Mouse (Mus musculus) C2C12 (cell line): ENCODE measurements at regions not wholly inside any gene's neighbourhood (a gene's known extent, or its start where the extent isn't known, plus 50 kb on each side); places are given as distances from the start of the nearest gene placed in this dataset.

Source experiments
- H3K27me3 ChIP-seq: one replicate; pipeline ENCODE4 v1.6.1; 2011; ENCODE audit not compliant: control insufficient read depth, insufficient read depth, insufficient read length
- H3K36me3 ChIP-seq: one replicate; pipeline ENCODE4 v1.6.1; 2011; ENCODE audit not compliant: control insufficient read depth, insufficient read depth
- H3K4me3 ChIP-seq: one replicate; pipeline ENCODE4 v1.5.1; 2011; ENCODE audit warnings: mild to moderate bottlenecking, control low read depth; ENCODE audit not compliant: poor library complexity, insufficient read depth, severe bottlenecking
- H3K79me2 ChIP-seq: one replicate; pipeline ENCODE4 v1.6.1; 2011; ENCODE audit not compliant: control insufficient read depth, insufficient read depth
- H3K79me3 ChIP-seq: one replicate; pipeline ENCODE4 v1.6.1; 2011; ENCODE audit warnings: low read depth, control low read depth
- H3ac ChIP-seq: one replicate; pipeline ENCODE3; 2011; ENCODE audit warnings: low read depth; ENCODE audit not compliant: control insufficient read depth, insufficient read length
- CEBPB ChIP-seq: IDR thresholded peaks from one replicate; pipeline ENCODE4 v1.6.1; 2011; ENCODE audit warnings: low read depth, mild to moderate bottlenecking, control low read depth, moderate library complexity
- CTCF ChIP-seq: IDR thresholded peaks from one replicate; pipeline ENCODE4 v1.5.1; 2011; ENCODE audit not compliant: control insufficient read depth, insufficient read depth, insufficient read length
- FOSL1 ChIP-seq: IDR thresholded peaks from one replicate; pipeline ENCODE4 v1.8.0; 2011; ENCODE audit warnings: mild to moderate bottlenecking, low read length; ENCODE audit not compliant: poor library complexity, insufficient read depth, severe bottlenecking
- MAX ChIP-seq: IDR thresholded peaks from one replicate; pipeline ENCODE4 v1.6.1; 2011; ENCODE audit warnings: mild to moderate bottlenecking, control low read depth
- MYOD1 ChIP-seq: IDR thresholded peaks from one replicate; pipeline ENCODE4 v1.6.1; 2011; ENCODE audit warnings: low read depth; ENCODE audit not compliant: control insufficient read depth, insufficient read length
- MYOG ChIP-seq: IDR thresholded peaks from one replicate; pipeline ENCODE4 v1.6.1; 2011; ENCODE audit not compliant: control insufficient read depth, insufficient read length; ENCODE audit errors: extremely low read depth
- USF1 ChIP-seq: IDR thresholded peaks from one replicate; pipeline ENCODE4 v1.6.1; 2011; ENCODE audit warnings: low read depth, mild to moderate bottlenecking, control low read depth, moderate library complexity

- TF ChIP-seq MYOG = no peak
- TF ChIP-seq USF1 = no peak
- no peak for TF ChIP-seq CEBPB
- TF ChIP-seq MAX = no peak
- no peak for TF ChIP-seq MYOD1
- TF ChIP-seq FOSL1 = no peak
- no peak for TF ChIP-seq CTCF
- Histone ChIP-seq H3ac (no peak overlapping the region), H3K4me3 (no peak overlapping the region), H3K79me3 (no peaks in the 10 kb centered on the region), H3K79me2 (no peaks in the 10 kb centered on the region), H3K36me3 (no peaks in the 10 kb centered on the region), H3K27me3 (no peaks in the 10 kb centered on the region)
Measured at GRCm38 (mm10) chr15:6025543-6025942, 274.0 kb upstream of the Dab2 start.

GRCm38 (mm10) chr15:6029214-6029613 is 270.4 kb upstream of the Dab2 start:
- H3K27me3 ChIP-seq = no peaks in the 10 kb centered on the region
- no peaks in the 10 kb centered on the region for H3K36me3 ChIP-seq
- H3K79me2 ChIP-seq = no peaks in the 10 kb centered on the region
- TF ChIP-seq CEBPB = no peak
- no peak for TF ChIP-seq MYOD1
- no peak for TF ChIP-seq CTCF
- no peak for TF ChIP-seq MAX
- TF ChIP-seq MYOG = no peak
- TF ChIP-seq USF1 = no peak
- TF ChIP-seq FOSL1 = no peak
- H3K79me3 ChIP-seq = no peaks in the 10 kb centered on the region
- H3K4me3 ChIP-seq = no peak overlapping the region
- H3ac ChIP-seq = no peak overlapping the region

GRCm38 (mm10) chr15:6030396-6030795 is 269.2 kb upstream of the Dab2 start:
- H3K27me3 ChIP-seq = no peaks in the 10 kb centered on the region
- no peak for TF ChIP-seq MYOD1
- H3K4me3 ChIP-seq = no peak overlapping the region
- H3K79me3 ChIP-seq = no peaks in the 10 kb centered on the region
- no peaks in the 10 kb centered on the region for H3K79me2 ChIP-seq
- no peak overlapping the region for H3ac ChIP-seq
- H3K36me3 ChIP-seq = no peaks in the 10 kb centered on the region

DNA sequence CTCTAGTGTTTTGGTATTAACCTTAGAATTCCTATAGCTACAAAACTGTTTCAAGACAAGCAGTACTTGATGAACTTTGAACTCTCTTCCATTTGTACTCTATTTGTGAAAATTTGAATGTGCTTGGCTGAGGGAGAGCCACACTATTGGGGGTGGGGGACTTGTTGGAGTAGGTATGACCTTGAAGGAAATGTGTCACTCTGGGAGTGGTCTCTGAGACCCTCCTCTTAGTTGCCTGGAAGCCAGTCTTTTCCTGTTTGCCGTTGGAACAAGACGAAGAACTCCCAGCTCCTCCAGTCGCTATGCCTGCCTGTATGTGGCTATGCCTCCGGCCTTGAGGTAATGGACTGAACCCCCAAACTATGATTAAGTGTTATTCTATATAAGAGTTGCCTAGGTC is 265.4 kb upstream of the Dab2 start:
- H3K36me3 ChIP-seq = no peaks in the 10 kb centered on the region
- H3K79me3 ChIP-seq = no peaks in the 10 kb centered on the region
- no peaks in the 10 kb centered on the region for H3K79me2 ChIP-seq
- no peak overlapping the region for H3ac ChIP-seq
- TF ChIP-seq MAX (no peak), FOSL1 (no peak), MYOD1 (no peak), MYOG (no peak), CTCF (no peak), CEBPB (no peak), USF1 (no peak)
- H3K27me3 ChIP-seq = no peaks in the 10 kb centered on the region
- no peak overlapping the region for H3K4me3 ChIP-seq

- no peak for TF ChIP-seq MAX
- no peak for TF ChIP-seq CEBPB
- no peak for TF ChIP-seq MYOD1
- TF ChIP-seq MYOG = no peak
- TF ChIP-seq USF1 = no peak
- no peak for TF ChIP-seq FOSL1
- no peak for TF ChIP-seq CTCF
- H3K4me3 ChIP-seq = no peak overlapping the region
- no peaks in the 10 kb centered on the region for H3K36me3 ChIP-seq
- no peaks in the 10 kb centered on the region for H3K27me3 ChIP-seq
- H3K79me2 ChIP-seq = no peaks in the 10 kb centered on the region
- no peak overlapping the region for H3ac ChIP-seq
- H3K79me3 ChIP-seq = no peaks in the 10 kb centered on the region
Measured at GRCm38 (mm10) chr15:6044511-6045256, 254.9 kb upstream of the Dab2 start.

DNA sequence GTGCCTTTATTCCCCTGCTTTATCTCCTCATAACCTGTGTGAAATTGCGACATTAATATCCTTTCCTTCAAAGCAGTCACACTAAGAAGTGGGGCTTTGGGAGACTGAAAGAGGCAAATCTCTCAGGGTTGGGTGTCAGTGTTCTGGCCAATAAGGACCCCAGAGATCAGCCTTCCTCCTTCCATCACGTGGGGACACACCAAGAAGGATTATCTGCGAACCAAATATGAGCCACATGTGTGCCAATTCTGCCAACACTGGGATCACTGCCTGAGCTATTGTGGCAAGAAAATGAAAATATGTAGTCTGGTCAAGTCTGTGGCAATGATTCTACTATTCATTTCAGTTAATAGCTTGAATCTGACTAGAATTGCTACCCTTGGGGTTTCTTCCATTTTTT is 243.9 kb upstream of the Dab2 start:
- Histone ChIP-seq H3K36me3 (no peaks in the 10 kb centered on the region), H3ac (no peak overlapping the region), H3K79me2 (no peaks in the 10 kb centered on the region), H3K79me3 (no peaks in the 10 kb centered on the region), H3K27me3 (no peaks in the 10 kb centered on the region), H3K4me3 (no peak overlapping the region)
- TF ChIP-seq CTCF = no peak
- no peak for TF ChIP-seq MYOD1
- TF ChIP-seq MAX = no peak
- TF ChIP-seq MYOG = no peak
- peak; percentile 27 for TF ChIP-seq CEBPB
- TF ChIP-seq USF1 = peak; percentile 83
